Mouse (Mus musculus) megakaryocyte, embryonic 14.5 days (primary cell): ENCODE measurements at regions not wholly inside any gene's neighbourhood (a gene's known extent, or its start where the extent isn't known, plus 50 kb on each side); places are given as distances from the start of the nearest gene placed in this dataset.

ENCODE experiments used
- FLI1 ChIP-seq: IDR thresholded peaks from 2 replicates; pipeline ENCODE4 v1.6.1; 2012; ENCODE audit warnings: low read length, inconsistent platforms, mixed read lengths
- GATA1 ChIP-seq: IDR thresholded peaks from 3 replicates; pipeline ENCODE4 v1.6.1; 2012; ENCODE audit warnings: mixed read lengths, low read length, inconsistent platforms, borderline replicate concordance

DNA sequence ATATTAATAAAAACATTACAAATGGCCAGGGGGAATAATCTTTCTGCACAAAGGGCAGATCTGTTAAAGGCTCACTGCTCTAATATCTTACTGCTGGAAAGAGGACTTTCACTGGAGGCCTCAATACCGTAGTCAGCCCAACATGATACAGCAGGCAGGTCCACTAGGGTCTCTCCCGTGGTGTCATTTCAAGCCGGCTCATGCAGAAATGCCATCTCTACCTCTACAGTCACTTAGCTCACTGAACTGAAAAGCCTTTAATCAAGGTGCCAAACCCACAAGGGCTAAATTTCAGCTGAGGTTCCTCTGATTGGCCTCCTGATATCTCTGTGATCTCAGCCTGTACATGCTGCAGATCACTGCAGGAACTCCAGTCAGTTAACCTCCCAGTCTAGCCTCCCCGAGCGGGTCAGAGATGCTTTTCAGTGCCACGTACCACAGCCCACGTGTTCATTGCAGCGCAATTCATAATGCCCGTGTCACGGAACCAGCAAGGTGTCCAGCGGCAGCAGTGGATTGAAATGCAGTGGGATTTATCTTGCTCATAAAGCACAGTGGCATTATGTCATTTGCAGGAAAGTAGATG is 90.4 kb upstream of the Lsm6 start:
- TF ChIP-seq GATA1 (no peak), FLI1 (no peak)
